Comparison of ENCODE assay signal across 8 mouse cellular contexts in genomic region chr3:127161085-127161837, GRCm38 (mm10).
DNase-seq lines count a peak whose midpoint lies in the region; ATAC-seq and TF ChIP-seq lines count a peak whose summit lies in the region.

No protein-coding gene starts in this region.

- peak overlapping the region; percentile 52 for H3K9ac ChIP-seq in embryonic facial prominence, embryonic 11.5 days (replicated peaks; ENCODE audit: low read length)
- peak overlapping the region; percentile 44; the same call in 1 of the 2 replicates for H3K9ac ChIP-seq in intestine, embryonic 15.5 days
- peak overlapping the region; percentile 56 for H3K9ac ChIP-seq in neural tube, embryonic 15.5 days (replicated peaks)

- no peaks in the 10 kb centered on the region; the same call in 1 of the 2 replicates for H3K4me1 ChIP-seq in embryonic facial prominence, embryonic 11.5 days (ENCODE audit: control insufficient read depth, insufficient read depth, low read length)
- H3K4me1 ChIP-seq in intestine, embryonic 15.5 days (replicated peaks): peaks cover 7% of the 10 kb centered on the region; the same call in 1 of the 2 replicates
- peaks cover 24% of the 10 kb centered on the region for H3K4me1 ChIP-seq in neural tube, embryonic 15.5 days
- H3K4me1 ChIP-seq in lung, adult 2 months (ENCODE audit: control insufficient read depth, insufficient read depth, low read length): no peaks in the 10 kb centered on the region

- peak overlapping the region; percentile 96 for H3K27ac ChIP-seq in left cerebral cortex, adult 2 months
- no peak overlapping the region for H3K27ac ChIP-seq in embryonic facial prominence, embryonic 11.5 days (replicated peaks; ENCODE audit: low read depth, low read length)
- no peak overlapping the region for H3K27ac ChIP-seq in intestine, embryonic 15.5 days
- peak overlapping the region; percentile 78 for H3K27ac ChIP-seq in neural tube, embryonic 15.5 days (replicated peaks)

- no peak for TF ChIP-seq CTCF in left cerebral cortex, adult 2 months (IDR thresholded peaks at IDR 0.05)
- TF ChIP-seq CTCF in lung, adult 2 months (IDR thresholded peaks at IDR 0.05; ENCODE audit: insufficient read depth, low read length): no peak

- no peak for ATAC-seq in embryonic facial prominence, embryonic 11.5 days (replicated peaks; ENCODE audit: insufficient number of reproducible peaks, low FRiP score, low TSS enrichment, low read depth)
- no peak for ATAC-seq in intestine, embryonic 15.5 days
- peak; percentile 33; the same call in 1 of the 2 replicates for ATAC-seq in neural tube, embryonic 15.5 days (ENCODE audit: low FRiP score)

- intact Hi-C loops in left cerebral cortex, adult 2 months (cut with DNase I): loop anchor here (5.0 kb wide), 2 partner anchors 124 to 164 kb away; no protein-coding TSS in a partner anchor

- 5% methylated on average over 23 of the region's 23 CpGs for WGBS in embryonic facial prominence, embryonic 11.5 days
- 6% methylated on average over 23 of the region's 23 CpGs for WGBS in intestine, embryonic 15.5 days
- WGBS in neural tube, embryonic 15.5 days: 5% methylated on average over 23 of the region's 23 CpGs
- 9% methylated on average over 23 of the region's 23 CpGs for WGBS in lung, adult 2 months

- no peak for TF ChIP-seq POLR2A in lung, adult 2 months (IDR thresholded peaks at IDR 0.05; ENCODE audit: borderline replicate concordance, extremely low read depth, low read depth, low read length)

- peak overlapping the region; percentile 100 for H3K4me2 ChIP-seq in embryonic facial prominence, embryonic 11.5 days (ENCODE audit: low read depth, low read length)
- H3K4me2 ChIP-seq in intestine, embryonic 15.5 days (replicated peaks): peak overlapping the region; percentile 100
- H3K4me2 ChIP-seq in neural tube, embryonic 15.5 days: peak overlapping the region; percentile 86

- H3K27me3 ChIP-seq in embryonic facial prominence, embryonic 11.5 days (ENCODE audit: control insufficient read depth, insufficient read depth, low read length): no peaks in the 10 kb centered on the region
- 0 out of 2 replicates have a peak, but pooled peaks cover 4% of the 10 kb centered on the region for H3K27me3 ChIP-seq in intestine, embryonic 15.5 days (replicated peaks)
- no peaks in the 10 kb centered on the region for H3K27me3 ChIP-seq in neural tube, embryonic 15.5 days (replicated peaks)

- no peaks in the 10 kb centered on the region for H3K9me3 ChIP-seq in embryonic facial prominence, embryonic 11.5 days (replicated peaks; ENCODE audit: control insufficient read depth, low read length)
- no peaks in the 10 kb centered on the region for H3K9me3 ChIP-seq in intestine, embryonic 15.5 days
- H3K9me3 ChIP-seq in neural tube, embryonic 15.5 days (replicated peaks): no peaks in the 10 kb centered on the region

- no peak for DNase-seq in left cerebral cortex, adult 2 months (ENCODE audit: extremely low spot score in 1 of 2, low spot score in 2 of 2)
- DNase-seq in left cerebral cortex, adult 9 months (ENCODE audit: low spot score in 2 of 2): no peak
- DNase-seq in embryonic facial prominence, embryonic 11.5 days (ENCODE audit: low spot score): peak; percentile 21
- no peak for DNase-seq in layer of hippocampus, adult 11-12 months (ENCODE audit: low spot score)
- DNase-seq in lung, adult 2 months: no peak
- no peak for DNase-seq in layer of hippocampus, adult 18-20 months (ENCODE audit: low spot score in 2 of 2)

- no peaks in the 10 kb centered on the region for H3K36me3 ChIP-seq in embryonic facial prominence, embryonic 11.5 days (replicated peaks; ENCODE audit: control insufficient read depth, insufficient read depth, low read depth, low read length)
- H3K36me3 ChIP-seq in intestine, embryonic 15.5 days: no peaks in the 10 kb centered on the region
- H3K36me3 ChIP-seq in neural tube, embryonic 15.5 days: no peaks in the 10 kb centered on the region

- H3K4me3 ChIP-seq in left cerebral cortex, adult 2 months: peak overlapping the region; percentile 61
- peak overlapping the region; percentile 59 for H3K4me3 ChIP-seq in embryonic facial prominence, embryonic 11.5 days (ENCODE audit: low read depth, low read length)
- H3K4me3 ChIP-seq in intestine, embryonic 15.5 days (replicated peaks): peak overlapping the region; percentile 62
- peak overlapping the region; percentile 53 for H3K4me3 ChIP-seq in neural tube, embryonic 15.5 days (replicated peaks)
- H3K4me3 ChIP-seq in lung, adult 2 months (replicated peaks; ENCODE audit: extremely low read depth, low read depth, low read length): no peak overlapping the region

Comparison
In these comparisons a context has a peak if more than half of its experiments do, and no peak if none do; other contexts are left out.
1. H3K27ac ChIP-seq: peak in left cerebral cortex, adult 2 months (single experiment) and neural tube, embryonic 15.5 days (single experiment); none in embryonic facial prominence, embryonic 11.5 days (single experiment) and intestine, embryonic 15.5 days (single experiment).
2. Peak in every context shown above with its lines, with median percentiles within 50 percentile points of each other: H3K4me2 ChIP-seq and H3K9ac ChIP-seq.